Mouse (Mus musculus): Measurements from ENCODE around the gene Rnaset2a. TPM values are rescaled to one million over a fixed set of nuclear protein-coding genes. Genes with fewer than 3 reads are reported as not detected.
"Not testable (repeated sequence)": the region's sequence is repeated elsewhere in the genome, so short reads cannot be mapped to it uniquely, and the experiment has no call there.

Gene Rnaset2a
- total RNA-seq, 2 experiments from 2014 or later: 6.3 to 7.2 TPM

DNA sequence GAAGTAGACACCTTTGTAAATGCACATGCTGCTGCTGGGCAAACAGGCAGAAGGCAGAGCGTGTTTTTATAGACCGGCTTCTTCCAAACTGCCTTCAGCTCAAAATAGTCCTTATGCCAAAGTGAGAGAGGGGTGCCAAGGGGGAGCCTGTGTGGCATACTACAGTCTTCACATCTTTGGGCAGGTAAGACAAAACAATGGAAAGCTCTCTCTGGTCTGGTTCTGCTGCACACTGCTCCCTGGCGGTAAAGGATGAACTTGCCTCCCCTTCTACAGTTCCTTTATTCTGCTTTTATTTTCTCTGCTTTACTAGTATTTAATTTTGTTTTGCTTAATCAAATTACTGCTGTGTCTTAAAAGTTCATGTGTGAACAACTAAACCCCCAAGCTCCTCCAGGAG, 13.1 kb upstream of the Rnaset2a start:
- H3K27ac ChIP-seq: not testable (repeated sequence)
- peak; percentile 38 to 51 for DNase-seq (ENCODE audit: low spot score in 2 of 2)

DNA sequence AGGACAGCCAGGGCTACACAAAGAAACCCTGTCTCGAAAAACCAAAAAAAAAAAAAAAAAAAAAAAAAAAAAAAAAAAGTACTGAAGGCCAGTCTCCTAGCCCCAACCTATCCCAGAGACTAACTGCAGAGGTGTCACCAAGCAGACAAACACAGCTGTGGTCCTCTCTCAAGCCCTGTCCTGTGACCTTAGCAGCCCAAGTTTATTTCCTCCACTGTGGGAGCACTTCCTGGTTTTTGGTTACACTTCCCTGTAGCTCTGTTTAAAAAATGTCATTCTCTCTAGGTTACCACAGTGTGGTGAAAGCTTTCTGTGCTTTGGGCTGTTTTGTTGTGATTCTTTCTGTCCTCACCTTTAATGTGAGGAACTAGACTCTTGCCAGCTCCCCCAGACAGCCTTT, 10.7 kb upstream of the Rnaset2a start:
- H3K4me3 ChIP-seq; DNase-seq (ENCODE audit: low spot score in 2 of 2); H3K27ac ChIP-seq: not testable (repeated sequence)

More for the DNA sequence above, 13.1 kb upstream of the Rnaset2a start:
- not testable (repeated sequence) for H3K4me3 ChIP-seq
- peak; percentile 69 for TF ChIP-seq CTCF (conservative IDR thresholded peaks at IDR 0.05)

- H3K27ac ChIP-seq; DNase-seq (ENCODE audit: low spot score in 2 of 2); H3K4me3 ChIP-seq: not testable (repeated sequence)
Observed at GRCm38 (mm10) chr17:8155982-8156381, 8.1 kb upstream of the Rnaset2a start.

DNA sequence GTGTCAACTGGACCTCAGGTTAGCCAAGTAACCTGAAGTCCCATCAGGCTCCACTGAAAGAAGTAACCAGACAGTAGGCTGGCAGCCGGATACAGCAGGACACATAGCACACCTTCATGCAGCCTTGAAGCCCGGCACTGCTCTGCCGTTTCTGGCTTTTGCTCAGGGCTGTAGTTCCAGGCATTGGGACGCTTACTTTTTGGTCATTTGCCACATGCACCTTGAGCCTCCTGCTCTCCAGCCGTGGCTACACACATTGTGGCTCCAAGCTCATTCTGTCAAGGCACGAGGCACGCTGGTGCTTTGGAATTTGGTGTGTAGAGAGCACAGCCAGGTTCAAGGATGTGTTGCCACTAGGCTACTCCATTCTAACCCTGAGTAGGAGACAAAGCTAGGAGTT, 7.1 kb upstream of the Rnaset2a start:
- not testable (repeated sequence) for H3K4me3 ChIP-seq; DNase-seq (ENCODE audit: low spot score in 2 of 2); H3K27ac ChIP-seq

DNA sequence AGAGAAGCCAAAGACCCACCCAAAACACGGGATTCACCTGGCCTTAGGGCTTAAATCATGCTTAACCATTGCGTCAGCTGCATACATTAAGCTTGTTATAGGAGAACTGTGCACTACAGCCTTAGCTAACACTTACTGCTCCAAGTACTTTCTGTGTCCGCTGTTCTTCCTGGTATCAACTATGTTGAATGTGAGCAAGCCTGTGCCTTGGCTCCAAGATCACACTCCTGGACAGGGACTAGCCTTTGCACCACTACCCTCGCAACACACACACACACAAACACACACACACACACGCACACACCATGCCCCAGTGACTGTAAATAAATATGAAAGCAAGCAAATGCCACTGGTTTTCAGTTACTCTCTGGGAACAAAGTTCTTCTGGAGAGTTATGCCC, 966 bp downstream of the Rnaset2a start:
- DNase-seq (ENCODE audit: low spot score in 2 of 2); H3K27ac ChIP-seq: not testable (repeated sequence)
- H3K4me3 ChIP-seq: peak overlapping the region; percentile 64

- DNase-seq (ENCODE audit: low spot score in 2 of 2); H3K4me3 ChIP-seq; H3K27ac ChIP-seq: not testable (repeated sequence)
Observed at GRCm38 (mm10) chr17:8143802-8144673, 3.9 kb downstream of the Rnaset2a start.

DNA sequence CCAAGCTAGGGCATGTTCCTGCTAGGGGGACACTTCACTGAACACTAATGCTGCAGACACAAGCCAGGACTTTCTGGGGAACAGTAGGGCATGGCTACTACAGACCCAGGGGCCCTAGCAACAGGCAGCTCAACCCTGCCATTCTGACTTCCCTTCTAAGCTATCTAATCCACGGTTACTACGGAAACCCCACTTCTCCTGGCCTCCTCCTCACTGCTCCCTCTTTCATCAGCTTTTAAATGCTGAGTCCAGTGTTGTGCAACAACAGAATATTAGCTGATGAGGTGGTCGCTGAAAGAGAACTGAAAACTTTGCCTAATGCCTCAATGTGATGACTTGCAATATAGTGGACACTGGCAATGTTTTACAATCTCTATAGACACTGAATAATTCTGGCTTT, 7.7 kb downstream of the Rnaset2a start:
- H3K27ac ChIP-seq; H3K4me3 ChIP-seq; DNase-seq (ENCODE audit: low spot score in 2 of 2): not testable (repeated sequence)

- H3K4me3 ChIP-seq; H3K27ac ChIP-seq; DNase-seq (ENCODE audit: low spot score in 2 of 2): not testable (repeated sequence)
Observed at GRCm38 (mm10) chr17:8138116-8138515, 9.8 kb downstream of the Rnaset2a start.

DNA sequence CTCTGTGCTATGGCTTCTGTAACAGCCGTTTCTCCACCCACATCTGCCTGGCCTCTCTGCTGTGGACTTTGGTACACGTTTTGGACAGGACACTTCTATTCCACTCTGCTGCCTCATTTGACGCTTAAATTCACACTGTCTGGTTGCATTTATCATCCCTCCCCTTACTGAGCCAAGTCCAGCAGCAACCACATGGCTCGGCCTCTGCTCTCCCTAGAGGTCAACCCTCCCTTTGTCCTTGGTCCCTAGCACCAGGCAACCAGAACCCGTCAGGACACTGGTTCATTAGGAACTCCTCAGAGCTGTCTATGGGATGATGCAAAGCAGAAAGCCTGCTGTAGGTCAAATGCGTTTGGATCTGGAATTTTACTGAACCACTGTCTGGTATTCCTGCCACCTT, 17.0 kb downstream of the Rnaset2a start:
- H3K4me3 ChIP-seq; DNase-seq (ENCODE audit: low spot score in 2 of 2); H3K27ac ChIP-seq: not testable (repeated sequence)

DNA sequence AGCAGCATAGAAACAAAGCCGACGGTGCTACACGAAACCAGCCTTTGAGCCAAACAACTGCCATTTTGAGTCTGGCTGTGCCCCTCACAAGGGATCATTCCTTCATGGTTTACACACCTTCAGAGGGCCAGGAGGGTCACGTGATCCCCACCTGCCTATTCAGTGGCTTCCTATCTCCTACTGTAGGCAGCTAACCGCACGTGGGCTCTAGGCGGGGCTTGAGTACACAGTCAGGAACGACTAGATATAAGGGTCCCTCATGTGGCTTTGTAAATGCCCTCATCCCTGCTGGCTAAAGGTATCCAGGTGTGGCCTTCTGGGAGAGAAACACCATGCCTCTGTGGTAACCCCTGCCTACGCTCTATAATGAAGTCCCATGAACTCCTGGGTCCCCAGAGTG, 18.3 kb downstream of the Rnaset2a start:
- H3K27ac ChIP-seq; DNase-seq (ENCODE audit: low spot score in 2 of 2); H3K4me3 ChIP-seq: not testable (repeated sequence)

DNA sequence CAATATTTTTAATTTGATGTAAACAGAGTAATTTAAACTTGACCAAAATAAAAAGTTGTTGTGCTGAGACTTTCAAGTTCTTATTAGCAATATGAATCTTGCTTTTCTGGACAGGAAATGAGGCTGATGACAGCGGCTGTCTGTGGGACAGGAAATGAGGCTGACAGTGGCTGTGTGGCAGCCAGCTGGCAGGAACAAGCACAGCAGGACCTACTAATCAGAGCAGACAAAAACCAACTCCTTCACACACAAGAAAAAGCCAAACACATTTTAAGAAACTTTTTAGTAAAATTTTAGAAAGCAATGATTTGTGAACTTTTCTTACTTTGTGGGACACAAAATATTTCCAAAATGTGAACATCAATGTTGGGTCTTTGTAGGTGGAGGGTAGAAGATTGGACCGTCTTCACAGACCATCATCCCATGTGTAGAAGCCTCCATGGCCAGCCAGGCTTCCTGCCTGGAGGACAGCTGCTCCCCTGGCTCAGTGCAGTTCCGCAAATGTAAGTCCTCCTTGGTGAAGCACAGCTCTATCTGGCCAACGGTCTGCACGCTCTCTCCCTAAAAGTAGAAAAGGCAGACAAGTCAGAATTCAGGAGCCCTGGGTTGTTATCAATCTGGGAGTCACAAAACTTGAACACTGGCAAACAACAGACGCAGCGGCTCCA, 19.4 kb downstream of the Rnaset2a start:
- DNase-seq (ENCODE audit: low spot score in 2 of 2); H3K4me3 ChIP-seq; H3K27ac ChIP-seq: not testable (repeated sequence)

DNA sequence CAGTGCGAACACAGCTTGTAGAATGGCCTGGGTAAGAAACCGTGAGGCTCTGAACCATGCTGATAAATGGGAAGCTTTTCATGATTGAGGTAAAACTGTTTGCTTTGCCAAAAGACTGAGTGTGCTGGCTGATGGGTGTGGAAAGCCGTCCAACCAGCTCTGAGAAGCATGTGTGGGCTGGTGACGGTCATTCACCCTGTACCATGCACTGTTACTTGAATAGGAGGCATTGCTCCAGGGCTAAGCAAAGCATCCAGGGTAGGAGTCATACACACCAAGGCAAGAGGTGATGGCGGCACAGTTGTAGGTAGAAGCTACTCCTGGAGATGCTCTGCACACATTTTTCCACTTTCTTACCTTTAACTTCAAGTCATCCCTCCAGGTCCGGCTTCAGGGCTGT, 23.3 kb downstream of the Rnaset2a start:
- H3K4me3 ChIP-seq; DNase-seq (ENCODE audit: low spot score in 2 of 2); H3K27ac ChIP-seq: not testable (repeated sequence)

DNA sequence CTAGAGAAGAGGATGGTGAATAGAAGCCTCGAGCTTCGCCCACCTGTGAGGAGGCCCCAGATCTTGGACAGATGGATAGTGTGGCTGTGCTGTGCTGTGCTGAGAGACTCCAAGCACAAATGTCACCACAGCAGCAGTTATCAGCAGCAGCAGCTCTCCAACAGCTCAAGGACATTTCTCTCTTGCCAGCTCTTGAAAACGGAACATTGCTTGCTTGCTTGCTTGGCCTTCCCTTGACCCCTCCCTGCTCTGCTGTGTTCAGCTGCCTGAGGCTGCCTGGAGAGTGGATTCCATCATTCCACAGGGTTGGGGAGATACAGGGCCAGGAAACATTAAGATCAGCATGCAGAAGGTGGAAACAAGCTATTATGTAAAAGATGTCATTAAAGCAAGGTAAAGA, 24.9 kb downstream of the Rnaset2a start:
- not testable (repeated sequence) for H3K27ac ChIP-seq; DNase-seq (ENCODE audit: low spot score in 2 of 2); H3K4me3 ChIP-seq

DNA sequence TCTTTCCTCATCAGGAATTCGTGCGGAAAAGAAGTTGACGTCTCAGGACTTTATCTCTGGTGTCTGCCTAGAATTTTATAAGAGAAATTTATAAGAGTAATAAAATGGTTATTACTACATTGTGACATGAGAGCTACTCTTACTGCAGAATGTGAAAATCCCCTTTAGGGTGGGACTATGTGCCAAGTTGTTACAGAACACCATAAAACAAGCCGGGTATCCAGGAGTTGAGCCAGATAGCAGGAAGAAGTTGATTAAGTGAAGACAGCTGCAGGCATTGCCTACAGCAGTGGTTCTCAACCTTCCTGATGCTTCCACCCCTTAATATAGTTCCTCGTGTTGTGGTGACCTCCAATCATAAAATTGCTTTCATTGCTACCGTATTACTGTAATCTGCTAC, 31.0 kb downstream of the Rnaset2a start:
- H3K27ac ChIP-seq; DNase-seq (ENCODE audit: low spot score in 2 of 2); H3K4me3 ChIP-seq: not testable (repeated sequence)

- DNase-seq (ENCODE audit: low spot score in 2 of 2); H3K27ac ChIP-seq; H3K4me3 ChIP-seq: not testable (repeated sequence)
Observed at GRCm38 (mm10) chr17:8116378-8116777, 31.5 kb downstream of the Rnaset2a start.

- DNase-seq (ENCODE audit: low spot score in 2 of 2); H3K4me3 ChIP-seq; H3K27ac ChIP-seq: not testable (repeated sequence)
Observed at GRCm38 (mm10) chr17:8112199-8112598, 35.7 kb downstream of the Rnaset2a start.

GRCm38 (mm10) chr17:8101297-8101609, 46.6 kb downstream of the Rnaset2a start:
- H3K4me3 ChIP-seq; H3K27ac ChIP-seq; DNase-seq (ENCODE audit: low spot score in 2 of 2): not testable (repeated sequence)

DNA sequence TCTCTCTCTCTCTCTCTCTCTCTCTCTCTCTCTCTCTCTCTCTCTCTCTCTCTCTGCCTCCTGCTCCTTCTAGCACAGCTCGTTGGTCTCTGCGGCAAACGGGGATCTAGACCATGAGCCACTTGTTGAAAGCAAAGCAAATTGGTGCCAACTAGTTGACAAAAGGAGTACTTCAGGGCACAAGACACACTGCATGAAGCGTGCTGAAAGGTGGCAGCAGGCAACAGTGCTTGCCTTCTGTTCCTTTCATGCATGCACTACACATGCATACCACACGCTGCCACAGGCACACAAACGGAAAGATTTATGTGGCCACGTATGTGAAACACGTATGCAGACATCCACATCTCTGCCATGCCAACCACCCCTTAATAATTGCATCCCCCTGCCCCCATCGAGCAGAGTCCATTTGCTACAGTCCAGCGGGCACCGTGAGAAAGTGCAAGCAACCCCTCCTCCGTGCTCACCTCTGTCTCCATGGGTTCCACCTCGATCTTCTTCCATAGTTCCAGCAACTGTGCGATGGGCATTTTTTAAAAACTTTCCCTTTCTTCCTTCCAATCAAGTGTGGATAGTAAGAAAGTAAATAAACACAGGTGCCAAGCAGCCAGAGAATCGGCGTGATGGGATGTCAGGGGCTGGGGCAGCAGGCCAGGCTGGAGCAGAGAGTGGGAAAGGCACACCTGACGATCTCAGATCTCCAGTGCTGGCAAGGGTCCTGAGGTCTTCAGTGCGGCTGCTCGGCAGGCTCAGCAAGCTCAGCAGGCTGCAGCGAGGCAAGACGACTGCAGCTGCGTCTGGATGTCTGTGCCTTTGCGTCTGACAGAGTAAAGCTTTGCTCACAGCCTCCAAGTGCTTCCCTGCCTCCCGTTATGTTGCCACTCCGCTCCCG, 47.2 kb downstream of the Rnaset2a start:
- not testable (repeated sequence) for DNase-seq (ENCODE audit: low spot score in 2 of 2); H3K27ac ChIP-seq; H3K4me3 ChIP-seq

Measured in layer of hippocampus, adult 2 months (tissue).